Mouse (Mus musculus): ENCODE data around the gene Ypel5. TPM values are rescaled to one million over a fixed set of nuclear protein-coding genes. Genes with fewer than 3 reads are reported as not detected.

Gene Ypel5
- polyA plus RNA-seq, 1 experiment: 72.9 TPM

DNA sequence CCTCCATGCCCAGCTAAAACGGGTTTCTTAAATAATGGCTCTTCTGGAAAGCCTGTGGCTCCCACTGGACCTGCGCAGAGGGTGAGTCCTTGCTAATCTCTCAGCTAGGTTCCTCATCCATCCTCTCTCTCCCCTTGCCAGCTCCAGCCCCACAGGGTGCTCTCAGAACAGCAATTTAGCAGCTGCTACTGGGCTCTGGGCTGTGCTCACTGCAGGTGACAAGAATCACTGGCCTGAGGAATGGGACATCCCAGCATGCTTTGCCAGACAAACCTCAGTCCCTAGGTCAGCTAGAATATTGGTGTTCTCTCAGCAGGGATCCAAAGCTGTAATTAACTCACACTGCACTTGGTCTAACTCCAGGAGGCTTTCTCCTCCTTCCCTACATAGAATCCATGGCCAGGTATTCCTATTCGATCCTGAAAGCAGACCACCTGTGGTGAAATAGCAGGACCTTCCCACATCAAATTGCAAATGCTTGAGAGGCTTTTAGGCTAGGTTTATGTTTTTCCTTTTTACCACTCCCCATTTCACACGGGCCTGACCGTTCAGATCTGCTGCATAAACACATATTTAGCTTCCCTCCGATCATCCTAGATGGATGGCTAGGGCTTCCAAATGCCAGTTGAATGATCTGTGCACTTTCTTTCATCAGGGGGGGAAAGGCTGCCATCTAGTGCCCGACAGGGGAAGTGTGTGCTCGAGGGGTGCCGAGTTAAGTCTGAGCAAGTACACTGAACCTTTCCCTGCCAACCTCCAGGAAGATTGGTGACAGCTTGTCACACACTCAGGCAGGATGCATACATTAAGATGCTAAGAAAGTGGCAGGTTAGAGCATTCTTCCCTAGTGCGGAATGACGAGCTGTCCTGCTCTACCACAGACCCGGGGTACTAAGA lies 22.6 kb upstream of the Ypel5 start:
- Histone ChIP-seq H3K4me3 (ENCODE audit: insufficient read depth, low read length) (no peak overlapping the region), H3K27ac (ENCODE audit: insufficient read depth, low read length) (no peak overlapping the region), H3K4me1 (ENCODE audit: control insufficient read depth, insufficient read depth, low read length) (peaks cover 9% of the 10 kb centered on the region)
- TF ChIP-seq POLR2A (IDR thresholded peaks at IDR 0.05; ENCODE audit: extremely low read depth, insufficient read depth, low read length): no peak
- TF ChIP-seq CTCF (IDR thresholded peaks at IDR 0.05; ENCODE audit: extremely low read depth, insufficient read depth, low read length): peak; percentile 92

DNA sequence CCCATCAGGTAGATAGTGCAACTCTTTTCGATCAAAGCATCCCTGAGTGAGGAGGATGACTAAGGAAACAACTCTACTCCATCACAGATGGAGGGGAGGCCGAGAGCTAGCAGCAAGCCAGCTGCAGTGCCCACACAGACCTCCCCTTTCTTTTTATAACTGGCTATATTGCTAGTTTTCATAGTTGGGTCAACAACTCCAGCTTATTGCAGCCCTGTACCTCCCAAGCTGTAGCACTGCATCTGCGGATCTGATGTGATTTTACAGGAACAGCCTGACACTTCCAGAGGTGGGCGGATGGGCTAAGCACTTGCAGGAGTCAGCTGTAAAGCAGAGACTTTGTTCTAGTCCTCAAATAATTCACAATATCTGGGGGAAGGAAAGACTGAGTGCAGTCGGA lies 18.7 kb upstream of the Ypel5 start:
- no peak for TF ChIP-seq CTCF (IDR thresholded peaks at IDR 0.05; ENCODE audit: extremely low read depth, insufficient read depth, low read length)
- no peak for TF ChIP-seq POLR2A (IDR thresholded peaks at IDR 0.05; ENCODE audit: extremely low read depth, insufficient read depth, low read length)
- Histone ChIP-seq H3K27ac (ENCODE audit: insufficient read depth, low read length) (no peak overlapping the region), H3K4me1 (ENCODE audit: control insufficient read depth, insufficient read depth, low read length) (peaks cover 13% of the 10 kb centered on the region), H3K4me3 (ENCODE audit: insufficient read depth, low read length) (no peak overlapping the region)

DNA sequence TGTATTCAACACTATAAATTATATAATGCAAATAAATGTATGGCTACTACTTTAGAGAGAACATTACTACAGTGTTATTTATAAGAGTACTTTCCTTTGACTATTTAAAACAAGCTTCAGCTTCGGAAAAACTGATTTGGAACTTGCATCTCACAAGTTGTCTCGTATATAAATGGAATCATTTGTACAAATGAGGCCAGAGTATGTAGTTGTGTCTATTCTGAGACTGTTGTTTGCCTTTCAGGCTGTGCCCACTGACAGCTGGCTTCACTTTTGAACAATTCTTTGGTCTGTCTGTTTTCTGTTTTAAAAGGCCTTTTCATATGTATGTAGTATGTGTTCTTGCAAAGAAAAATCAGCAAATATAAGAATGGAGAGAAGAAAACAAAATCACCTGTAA lies 16.5 kb upstream of the Ypel5 start:
- TF ChIP-seq POLR2A (IDR thresholded peaks at IDR 0.05; ENCODE audit: extremely low read depth, insufficient read depth, low read length) (no peak), CTCF (IDR thresholded peaks at IDR 0.05; ENCODE audit: extremely low read depth, insufficient read depth, low read length) (no peak)
- Histone ChIP-seq H3K4me1 (ENCODE audit: control insufficient read depth, insufficient read depth, low read length) (peaks cover 13% of the 10 kb centered on the region), H3K27ac (ENCODE audit: insufficient read depth, low read length) (no peak overlapping the region), H3K4me3 (ENCODE audit: insufficient read depth, low read length) (no peak overlapping the region)

DNA sequence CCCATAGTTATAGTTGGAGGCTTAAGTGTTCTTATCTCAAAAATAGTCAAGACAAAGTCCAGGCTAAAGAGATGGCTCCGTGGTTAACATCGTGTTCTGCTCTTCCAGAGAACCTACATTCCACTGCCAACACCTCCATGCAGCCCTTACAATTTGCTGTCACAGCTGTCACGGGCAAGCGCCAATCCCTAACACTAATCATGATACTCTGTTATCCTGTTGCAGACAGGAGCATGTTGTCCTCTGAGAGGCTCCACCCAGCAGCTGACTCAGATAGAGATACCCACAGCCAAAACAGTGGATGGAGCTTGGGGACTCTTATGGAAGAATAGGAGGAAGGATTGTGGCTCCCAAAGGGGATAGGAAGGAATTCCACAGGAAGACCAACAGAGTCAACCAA lies 15.8 kb upstream of the Ypel5 start:
- TF ChIP-seq CTCF (IDR thresholded peaks at IDR 0.05; ENCODE audit: extremely low read depth, insufficient read depth, low read length): no peak
- no peak for TF ChIP-seq POLR2A (IDR thresholded peaks at IDR 0.05; ENCODE audit: extremely low read depth, insufficient read depth, low read length)
- Histone ChIP-seq H3K4me1 (ENCODE audit: control insufficient read depth, insufficient read depth, low read length) (peaks cover 13% of the 10 kb centered on the region), H3K4me3 (ENCODE audit: insufficient read depth, low read length) (no peak overlapping the region), H3K27ac (ENCODE audit: insufficient read depth, low read length) (no peak overlapping the region)

DNA sequence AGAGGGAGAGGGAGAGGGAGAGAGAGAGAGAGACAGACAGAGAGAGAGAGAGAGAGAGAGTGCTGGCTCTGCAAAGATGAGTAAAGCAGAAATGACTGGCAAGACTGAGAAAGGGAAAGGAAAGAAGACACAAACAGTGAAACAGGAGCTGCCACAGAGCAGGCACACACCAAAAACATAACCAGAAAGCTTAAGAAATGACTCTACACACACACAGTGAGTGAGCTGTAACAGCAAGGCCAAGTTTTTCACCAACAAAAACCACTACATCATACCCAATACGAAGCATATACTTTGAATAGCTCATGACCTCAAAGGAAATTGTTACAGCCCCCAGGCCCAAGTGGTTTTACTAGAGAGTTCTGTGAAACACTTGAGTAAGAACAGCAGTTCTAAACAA lies 14.3 kb upstream of the Ypel5 start:
- Histone ChIP-seq H3K27ac (ENCODE audit: insufficient read depth, low read length) (no peak overlapping the region), H3K4me1 (ENCODE audit: control insufficient read depth, insufficient read depth, low read length) (peaks cover 12% of the 10 kb centered on the region), H3K4me3 (ENCODE audit: insufficient read depth, low read length) (no peak overlapping the region)
- TF ChIP-seq CTCF (IDR thresholded peaks at IDR 0.05; ENCODE audit: extremely low read depth, insufficient read depth, low read length) (no peak), POLR2A (IDR thresholded peaks at IDR 0.05; ENCODE audit: extremely low read depth, insufficient read depth, low read length) (no peak)

DNA sequence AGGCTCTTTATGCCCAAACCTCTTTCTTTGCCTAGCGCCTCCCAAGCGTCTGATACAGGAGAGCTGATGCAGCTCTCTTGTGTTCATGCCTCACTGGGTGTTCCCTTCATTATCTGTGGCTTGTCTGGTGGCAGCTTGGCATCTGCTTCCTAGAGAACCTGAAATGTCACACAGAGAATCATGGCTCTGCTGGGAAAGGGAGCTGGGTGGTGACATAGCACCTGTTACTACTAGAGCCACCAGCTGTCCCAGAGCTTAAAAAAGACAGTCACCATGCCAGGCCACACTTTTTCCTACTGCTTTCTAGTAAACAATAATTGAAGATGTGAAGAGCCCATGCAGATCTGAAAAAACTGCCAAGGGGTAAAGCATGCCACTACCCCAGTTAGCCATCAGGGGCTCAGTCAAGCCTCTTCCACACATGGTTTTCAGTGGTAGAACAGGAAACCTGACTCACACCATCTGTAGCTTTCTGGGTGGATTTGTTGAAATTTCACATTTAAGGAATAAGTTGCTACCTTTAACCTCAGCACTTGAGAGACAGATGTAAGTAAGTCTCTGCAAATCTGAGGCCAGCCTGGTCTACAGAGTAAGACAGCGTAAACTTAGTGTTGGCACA lies 9.2 kb upstream of the Ypel5 start:
- Histone ChIP-seq H3K4me3 (ENCODE audit: insufficient read depth, low read length) (no peak overlapping the region), H3K4me1 (ENCODE audit: control insufficient read depth, insufficient read depth, low read length) (no peaks in the 10 kb centered on the region), H3K27ac (ENCODE audit: insufficient read depth, low read length) (no peak overlapping the region)
- no peak for TF ChIP-seq POLR2A (IDR thresholded peaks at IDR 0.05; ENCODE audit: extremely low read depth, insufficient read depth, low read length)
- no peak for TF ChIP-seq CTCF (IDR thresholded peaks at IDR 0.05; ENCODE audit: extremely low read depth, insufficient read depth, low read length)

DNA sequence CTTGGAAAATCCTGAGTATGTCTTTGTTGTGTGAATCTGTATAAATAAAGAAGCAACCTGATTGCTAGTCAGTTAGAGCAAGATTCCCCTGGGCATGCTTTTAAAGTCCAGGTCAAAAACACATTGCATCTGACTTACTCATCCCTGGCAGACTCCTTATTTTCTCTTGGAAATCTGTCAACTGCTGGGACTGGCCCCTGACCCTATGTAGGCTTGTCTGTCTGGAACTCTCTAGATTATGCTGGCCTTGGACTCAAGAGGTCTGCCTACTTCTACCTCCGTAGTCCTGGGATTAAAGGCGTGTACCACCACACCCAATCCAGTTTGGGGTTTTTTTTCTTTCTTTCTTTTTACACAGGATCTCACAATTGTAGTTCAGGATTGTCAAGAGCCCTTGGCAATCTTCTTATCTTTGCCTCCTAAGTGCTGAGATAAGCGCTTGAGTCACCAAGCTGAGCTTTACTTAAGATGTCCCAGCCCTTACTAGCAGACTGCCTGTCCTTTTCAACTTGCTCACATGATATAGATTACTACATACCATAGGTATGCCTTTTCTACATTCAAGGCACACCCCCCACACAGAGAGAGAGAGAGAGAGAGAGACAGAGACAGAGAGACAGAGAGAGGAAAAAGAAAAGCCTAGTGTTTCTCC lies 8.1 kb upstream of the Ypel5 start:
- no peak for TF ChIP-seq POLR2A (IDR thresholded peaks at IDR 0.05; ENCODE audit: extremely low read depth, insufficient read depth, low read length)
- no peak for TF ChIP-seq CTCF (IDR thresholded peaks at IDR 0.05; ENCODE audit: extremely low read depth, insufficient read depth, low read length)
- Histone ChIP-seq H3K4me3 (ENCODE audit: insufficient read depth, low read length) (no peak overlapping the region), H3K4me1 (ENCODE audit: control insufficient read depth, insufficient read depth, low read length) (no peaks in the 10 kb centered on the region)

DNA sequence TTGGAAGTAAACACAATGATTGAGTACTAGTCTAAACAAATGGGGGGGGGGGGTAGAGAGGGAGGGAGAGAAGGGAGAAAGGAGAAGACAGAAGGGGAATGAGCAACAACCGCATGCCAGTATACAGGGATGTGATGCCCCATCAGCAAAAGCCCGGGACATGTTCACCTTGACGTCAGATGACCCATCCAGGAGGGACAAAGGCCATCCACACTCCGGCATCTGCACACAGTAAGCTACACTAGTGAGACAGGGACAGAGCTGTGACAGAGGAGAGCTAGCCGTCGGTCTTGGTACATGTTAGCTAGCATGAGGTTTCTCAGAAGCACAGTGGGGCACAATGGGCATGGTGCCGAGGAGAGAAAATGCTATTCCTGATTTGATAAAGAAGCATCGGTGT lies 7.6 kb upstream of the Ypel5 start:
- TF ChIP-seq CTCF (IDR thresholded peaks at IDR 0.05; ENCODE audit: extremely low read depth, insufficient read depth, low read length) (no peak), POLR2A (IDR thresholded peaks at IDR 0.05; ENCODE audit: extremely low read depth, insufficient read depth, low read length) (no peak)
- Histone ChIP-seq H3K4me1 (ENCODE audit: control insufficient read depth, insufficient read depth, low read length) (no peaks in the 10 kb centered on the region), H3K4me3 (ENCODE audit: insufficient read depth, low read length) (no peak overlapping the region), H3K27ac (ENCODE audit: insufficient read depth, low read length) (no peak overlapping the region)

More for the DNA sequence above, 8.1 kb upstream of the Ypel5 start:
- H3K27ac ChIP-seq (ENCODE audit: insufficient read depth, low read length): no peak overlapping the region

DNA sequence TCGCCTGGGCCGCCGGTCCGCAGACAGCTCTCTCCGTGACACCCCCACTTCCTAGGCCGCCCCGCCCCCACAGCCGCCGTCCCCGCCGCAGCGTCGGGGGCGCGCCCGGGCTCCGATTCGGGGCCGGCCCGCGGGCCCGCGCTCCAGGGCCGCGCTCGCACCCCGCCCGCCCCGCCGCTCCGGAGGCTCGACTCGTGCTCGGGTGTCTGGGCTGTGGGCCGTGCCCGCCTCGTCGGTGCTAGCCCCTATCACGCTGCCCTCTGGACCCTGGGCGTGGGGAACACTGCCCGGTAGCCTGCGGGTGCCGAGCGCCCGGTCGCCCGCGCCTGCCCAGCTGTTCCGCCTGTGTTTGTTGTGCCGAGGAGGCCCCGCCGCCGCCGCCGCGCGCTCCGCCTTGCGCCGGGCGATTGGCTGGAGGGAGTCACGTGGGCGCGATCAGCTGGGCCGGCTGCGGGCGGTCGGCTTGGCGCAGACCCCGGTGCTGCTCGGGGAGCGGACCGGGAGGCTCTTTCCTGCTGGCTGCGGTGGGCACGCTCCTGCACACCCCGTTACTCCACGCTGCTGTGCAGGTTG lies 973 bp downstream of the Ypel5 start:
- Histone ChIP-seq H3K4me1 (ENCODE audit: control insufficient read depth, insufficient read depth, low read length) (peaks cover 2% of the 10 kb centered on the region; the same call in 1 of the 2 replicates), H3K27ac (ENCODE audit: insufficient read depth, low read length) (peak overlapping the region; percentile 100), H3K4me3 (ENCODE audit: insufficient read depth, low read length) (peak overlapping the region; percentile 89)
- TF ChIP-seq CTCF (IDR thresholded peaks at IDR 0.05; ENCODE audit: extremely low read depth, insufficient read depth, low read length) (no peak), POLR2A (IDR thresholded peaks at IDR 0.05; ENCODE audit: extremely low read depth, insufficient read depth, low read length) (peak; percentile 70; the same call in 1 of the 2 replicates)
